In genomic region chr17:32787436-32788093, GRCm38 (mm10) we compare ENCODE assay signal across 8 mouse cellular contexts. TPM values are rescaled to one million over a fixed set of nuclear protein-coding genes. Genes with fewer than 3 reads are reported as not detected.
DNase-seq lines count a peak whose midpoint lies in the region; ATAC-seq and TF ChIP-seq lines count a peak whose summit lies in the region.

No protein-coding gene starts in this region.

- no peak for TF ChIP-seq CTCF in CH12.LX (conservative IDR thresholded peaks at IDR 0.05 in 1 of 2, IDR thresholded peaks at IDR 0.05 in 1 of 2; ENCODE audit: low read depth in 2 of 2, low read length in 2 of 2)
- TF ChIP-seq CTCF in cortical plate, adult 2 months (IDR thresholded peaks at IDR 0.05; ENCODE audit: extremely low read depth, insufficient read depth, low read length) = no peak

- WGBS in heart, embryonic 11.5 days (ENCODE audit: insufficient replicate concordance) = under 1% methylated on average over 31 of the region's 31 CpGs
- under 1% methylated on average over 31 of the region's 31 CpGs for WGBS in hindbrain, embryonic 13.5 days
- WGBS in limb, embryonic 15.5 days = 2% methylated on average over 31 of the region's 31 CpGs
- WGBS in neural tube, embryonic 14.5 days = under 1% methylated on average over 31 of the region's 31 CpGs

- peak overlapping the region; percentile 96 for H3K27ac ChIP-seq in heart, embryonic 11.5 days (ENCODE audit: low read depth, low read length)
- H3K27ac ChIP-seq in CH12.LX (ENCODE audit: insufficient read depth, low read depth) = peak overlapping the region; percentile 83
- H3K27ac ChIP-seq in cortical plate, adult 2 months (ENCODE audit: insufficient read depth, low read length) = peak overlapping the region; percentile 76
- H3K27ac ChIP-seq in hindbrain, embryonic 13.5 days = peak overlapping the region; percentile 94
- H3K27ac ChIP-seq in limb, embryonic 15.5 days = peak overlapping the region; percentile 91
- H3K27ac ChIP-seq in neural tube, embryonic 14.5 days (ENCODE audit: low read depth, low read length) = peak overlapping the region; percentile 92

- no peaks in the 10 kb centered on the region for H3K27me3 ChIP-seq in heart, embryonic 11.5 days (ENCODE audit: control insufficient read depth, insufficient read depth, low read length)
- no peaks in the 10 kb centered on the region for H3K27me3 ChIP-seq in CH12.LX (replicated peaks)
- H3K27me3 ChIP-seq in hindbrain, embryonic 13.5 days = no peaks in the 10 kb centered on the region
- H3K27me3 ChIP-seq in limb, embryonic 15.5 days = no peaks in the 10 kb centered on the region
- no peaks in the 10 kb centered on the region for H3K27me3 ChIP-seq in neural tube, embryonic 14.5 days (ENCODE audit: control insufficient read depth, insufficient read depth, low read length)

- no peaks in the 10 kb centered on the region for H3K9me3 ChIP-seq in heart, embryonic 11.5 days (replicated peaks; ENCODE audit: control insufficient read depth, low read length)
- H3K9me3 ChIP-seq in CH12.LX (replicated peaks; ENCODE audit: low read length) = no peaks in the 10 kb centered on the region
- H3K9me3 ChIP-seq in hindbrain, embryonic 13.5 days = no peaks in the 10 kb centered on the region
- H3K9me3 ChIP-seq in limb, embryonic 15.5 days = no peaks in the 10 kb centered on the region
- no peaks in the 10 kb centered on the region for H3K9me3 ChIP-seq in neural tube, embryonic 14.5 days (ENCODE audit: control insufficient read depth, low read length)

- intact Hi-C loops in heart, postnatal 25 days (cut with DNase I) = loop anchor here (5.0 kb wide), 1 partner anchor 45 kb away; the partner anchor contains the start of gene Zfp799

- TF ChIP-seq POLR2A in CH12.LX (IDR thresholded peaks at IDR 0.05; ENCODE audit: low read depth, low read length) = no peak
- TF ChIP-seq POLR2A in cortical plate, adult 2 months (IDR thresholded peaks at IDR 0.05; ENCODE audit: extremely low read depth, insufficient read depth, low read length) = no peak

- peak overlapping the region; percentile 98 for H3K9ac ChIP-seq in heart, embryonic 11.5 days (ENCODE audit: low read depth, low read length)
- H3K9ac ChIP-seq in CH12.LX (ENCODE audit: insufficient read depth, low read depth) = peak overlapping the region; percentile 94
- peak overlapping the region; percentile 97 for H3K9ac ChIP-seq in hindbrain, embryonic 13.5 days
- peak overlapping the region; percentile 84 for H3K9ac ChIP-seq in limb, embryonic 15.5 days
- peak overlapping the region; percentile 85 for H3K9ac ChIP-seq in neural tube, embryonic 14.5 days (replicated peaks; ENCODE audit: low read depth, low read length)

- peak overlapping the region; percentile 86 for H3K4me3 ChIP-seq in heart, embryonic 11.5 days (ENCODE audit: low read depth, low read length)
- H3K4me3 ChIP-seq in CH12.LX (replicated peaks in 1 of 3; ENCODE audit: low read depth in 2 of 3, low read length in 2 of 3, poor library complexity in 1 of 3) = peak overlapping the region; percentile 80 to 100 (median 98)
- H3K4me3 ChIP-seq in cortical plate, adult 2 months (ENCODE audit: insufficient read depth, low read length) = peak overlapping the region; percentile 62
- H3K4me3 ChIP-seq in hindbrain, embryonic 13.5 days = peak overlapping the region; percentile 92
- peak overlapping the region; percentile 74 for H3K4me3 ChIP-seq in limb, embryonic 15.5 days
- H3K4me3 ChIP-seq in neural tube, embryonic 14.5 days (ENCODE audit: low read depth, low read length) = peak overlapping the region; percentile 85

- peaks cover 14% of the 10 kb centered on the region for H3K4me1 ChIP-seq in heart, embryonic 11.5 days (ENCODE audit: control insufficient read depth, insufficient read depth, low read length)
- H3K4me1 ChIP-seq in CH12.LX (ENCODE audit: control insufficient read depth in 1 of 2, insufficient read depth in 2 of 2) = peaks cover 7 to 16% of the 10 kb centered on the region in 2 experiments; a peak in 3 of 4 replicates
- peaks cover 8% of the 10 kb centered on the region for H3K4me1 ChIP-seq in cortical plate, adult 2 months (ENCODE audit: control insufficient read depth, insufficient read depth, low read length)
- H3K4me1 ChIP-seq in hindbrain, embryonic 13.5 days (replicated peaks) = peaks cover 26% of the 10 kb centered on the region
- H3K4me1 ChIP-seq in limb, embryonic 15.5 days = peaks cover 20% of the 10 kb centered on the region
- peaks cover 23% of the 10 kb centered on the region for H3K4me1 ChIP-seq in neural tube, embryonic 14.5 days (ENCODE audit: control insufficient read depth, insufficient read depth, low read length)

- ATAC-seq in heart, embryonic 11.5 days (replicated peaks; ENCODE audit: insufficient number of reproducible peaks, low FRiP score, low TSS enrichment) = peak; percentile 84
- ATAC-seq in hindbrain, embryonic 13.5 days (ENCODE audit: low FRiP score) = peak; percentile 92
- peak; percentile 81; the same call in 1 of the 2 replicates for ATAC-seq in limb, embryonic 15.5 days (ENCODE audit: insufficient number of reproducible peaks, low FRiP score, low TSS enrichment, low read depth)
- peak; percentile 92 for ATAC-seq in neural tube, embryonic 14.5 days (ENCODE audit: low read depth)

- in situ Hi-C loops in CH12.LX (cut with MboI; ENCODE audit: low pct_ligation_motif_present, low pct_unique_long_range_greater_than_20kb, low sequenced_read_pairs) = no loop called here

- peaks cover 44% of the 10 kb centered on the region for H3K79me2 ChIP-seq in CH12.LX (replicated peaks; ENCODE audit: control insufficient read depth, extremely low read depth, insufficient read depth, poor library complexity, severe bottlenecking)

- DNase-seq in heart, postnatal 25 days (ENCODE audit: low spot score) = no peak
- no peak for DNase-seq in CH12.LX (ENCODE audit: extremely low read depth)
- no peak for DNase-seq in cerebellum, adult 9-11 months

- H3K4me2 ChIP-seq in heart, embryonic 11.5 days = peak overlapping the region; percentile 76
- peak overlapping the region; percentile 62 for H3K4me2 ChIP-seq in CH12.LX (ENCODE audit: insufficient read depth, low read depth, poor library complexity, severe bottlenecking)
- H3K4me2 ChIP-seq in hindbrain, embryonic 13.5 days = peak overlapping the region; percentile 76
- H3K4me2 ChIP-seq in limb, embryonic 15.5 days = peak overlapping the region; percentile 56
- peak overlapping the region; percentile 70 for H3K4me2 ChIP-seq in neural tube, embryonic 14.5 days (ENCODE audit: low read depth, low read length)

- peaks cover 15% of the 10 kb centered on the region; the same call in 1 of the 2 replicates for H3K36me3 ChIP-seq in heart, embryonic 11.5 days (ENCODE audit: control insufficient read depth, insufficient read depth, low read length)
- peaks cover 24 to 35% of the 10 kb centered on the region in 2 experiments for H3K36me3 ChIP-seq in CH12.LX (replicated peaks in 1 of 2; ENCODE audit: control insufficient read depth in 1 of 2, insufficient read depth in 1 of 2, low read length in 1 of 2)
- peaks cover 25% of the 10 kb centered on the region for H3K36me3 ChIP-seq in hindbrain, embryonic 13.5 days
- peaks cover 31% of the 10 kb centered on the region; the same call in 1 of the 2 replicates for H3K36me3 ChIP-seq in limb, embryonic 15.5 days
- H3K36me3 ChIP-seq in neural tube, embryonic 14.5 days (ENCODE audit: control insufficient read depth, insufficient read depth, low read length) = 0 out of 2 replicates have a peak, but pooled peaks cover 4% of the 10 kb centered on the region

- dilution Hi-C loops in CH12.LX (cut with MboI; ENCODE audit: extremely low pct_ligation_motif_present, extremely low pct_unique_long_range_greater_than_20kb, low sequenced_read_pairs) = no loop called here

- TF ChIP-seq RAD21 in CH12.LX (IDR thresholded peaks at IDR 0.05; ENCODE audit: low read depth, low read length) = no peak

- no peak for TF ChIP-seq EP300 in CH12.LX (IDR thresholded peaks at IDR 0.05; ENCODE audit: low read length)

TF ChIP-seq in CH12.LX, 34 proteins besides CTCF, POLR2A, EP300 and RAD21 (continues in another document):
- TF ChIP-seq MAZ (IDR thresholded peaks at IDR 0.05; ENCODE audit: low read depth, low read length) = no peak
- no peak for TF ChIP-seq BHLHE40 (IDR thresholded peaks at IDR 0.05; ENCODE audit: low read depth, low read length)
- no peak for TF ChIP-seq POLR2AphosphoS2 (IDR thresholded peaks at IDR 0.05; ENCODE audit: low read depth, low read length)

RNA-seq across cellular contexts. Expression of gene Zfp871, which starts 0.5 kb away (rescaled TPM):
- polyA plus RNA-seq in heart, embryonic 11.5 days (2014; fragmentation: Nextera tagmentation; extraction: Ambion mirVana) = 26.7 and 35.0 TPM in 2 replicates
- 10 to 100 TPM; 25.7 to 31.9 TPM for total RNA-seq in heart, postnatal 25 days (2021)
- total RNA-seq in CH12.LX (2012; rRNA removed) (9.8 and 11.3 TPM in 2 replicates), CH12.LX (2014; rRNA removed) (9.0 and 9.3 TPM in 2 replicates)
- polyA plus RNA-seq in CH12.LX (2012; ENCODE audit: insufficient read length, low read depth) = 10.6 and 13.4 TPM in 2 replicates
- polyA plus RNA-seq in cortical plate, adult 2 months (2012; rRNA removed) = 26.3 and 27.4 TPM in 2 replicates
- 43.7 and 46.1 TPM in 2 replicates for polyA plus RNA-seq in hindbrain, embryonic 13.5 days (2015; fragmentation: Nextera tagmentation; extraction: Ambion mirVana)
- 28.6 and 32.8 TPM in 2 replicates for polyA plus RNA-seq in limb, embryonic 15.5 days (2015; fragmentation: Nextera tagmentation; extraction: Ambion mirVana)
- polyA plus RNA-seq in neural tube, embryonic 14.5 days (2014; fragmentation: Nextera tagmentation; extraction: Ambion mirVana) = 80.4 and 82.9 TPM in 2 replicates

RNA-seq across cellular contexts. Expression of gene Zfp811, which starts 22.2 kb away (rescaled TPM):
- polyA plus RNA-seq in heart, embryonic 11.5 days (2014; fragmentation: Nextera tagmentation; extraction: Ambion mirVana) = 1.00 and 2.1 TPM in 2 replicates
- total RNA-seq in heart, postnatal 25 days (2021) = under 1 TPM in 1 of 2 experiments, not detected in 1; 0.26 TPM
- total RNA-seq in CH12.LX (2012; rRNA removed) (1.1 and 1.7 TPM in 2 replicates), CH12.LX (2014; rRNA removed) (5.0 and 6.6 TPM in 2 replicates)
- polyA plus RNA-seq in CH12.LX (2012; ENCODE audit: insufficient read length, low read depth) = 3.4 and 4.1 TPM in 2 replicates
- 6.4 and 7.9 TPM in 2 replicates for polyA plus RNA-seq in cortical plate, adult 2 months (2012; rRNA removed)
- 63.9 and 71.5 TPM in 2 replicates for polyA plus RNA-seq in hindbrain, embryonic 13.5 days (2015; fragmentation: Nextera tagmentation; extraction: Ambion mirVana)
- polyA plus RNA-seq in limb, embryonic 15.5 days (2015; fragmentation: Nextera tagmentation; extraction: Ambion mirVana) = 2.4 and 3.2 TPM in 2 replicates
- 58.4 and 60.6 TPM in 2 replicates for polyA plus RNA-seq in neural tube, embryonic 14.5 days (2014; fragmentation: Nextera tagmentation; extraction: Ambion mirVana)

RNA-seq across cellular contexts. Expression of gene Zfp799, which starts 42.5 kb away (rescaled TPM):
- 8.0 and 10.5 TPM in 2 replicates for polyA plus RNA-seq in heart, embryonic 11.5 days (2014; fragmentation: Nextera tagmentation; extraction: Ambion mirVana)
- 10 to 100 TPM; 10.4 to 14.2 TPM for total RNA-seq in heart, postnatal 25 days (2021)
- total RNA-seq in CH12.LX (2012; rRNA removed) = 4.7 and 6.2 TPM in 2 replicates
- total RNA-seq in CH12.LX (2014; rRNA removed) = 6.5 and 9.0 TPM in 2 replicates
- polyA plus RNA-seq in CH12.LX (2012; ENCODE audit: insufficient read length, low read depth) = 9.4 and 9.5 TPM in 2 replicates
- polyA plus RNA-seq in cortical plate, adult 2 months (2012; rRNA removed) = 12.5 and 14.7 TPM in 2 replicates
- 20.1 and 22.2 TPM in 2 replicates for polyA plus RNA-seq in hindbrain, embryonic 13.5 days (2015; fragmentation: Nextera tagmentation; extraction: Ambion mirVana)
- 14.0 and 15.0 TPM in 2 replicates for polyA plus RNA-seq in limb, embryonic 15.5 days (2015; fragmentation: Nextera tagmentation; extraction: Ambion mirVana)
- 23.1 and 24.6 TPM in 2 replicates for polyA plus RNA-seq in neural tube, embryonic 14.5 days (2014; fragmentation: Nextera tagmentation; extraction: Ambion mirVana)
